Mouse (Mus musculus) telencephalon, adult 2 months (tissue): Measurements from ENCODE around the gene Kcnj9.
A peak's percentile ranks its signal among the peaks of the same experiment; 100 is the strongest.

Source experiments
- DNase-seq: peaks from one replicate; pipeline ENCODE4 v3.0.0-alpha.2; 2011; ENCODE audit warnings: low read depth, low spot score

The Kcnj9 gene

DNA sequence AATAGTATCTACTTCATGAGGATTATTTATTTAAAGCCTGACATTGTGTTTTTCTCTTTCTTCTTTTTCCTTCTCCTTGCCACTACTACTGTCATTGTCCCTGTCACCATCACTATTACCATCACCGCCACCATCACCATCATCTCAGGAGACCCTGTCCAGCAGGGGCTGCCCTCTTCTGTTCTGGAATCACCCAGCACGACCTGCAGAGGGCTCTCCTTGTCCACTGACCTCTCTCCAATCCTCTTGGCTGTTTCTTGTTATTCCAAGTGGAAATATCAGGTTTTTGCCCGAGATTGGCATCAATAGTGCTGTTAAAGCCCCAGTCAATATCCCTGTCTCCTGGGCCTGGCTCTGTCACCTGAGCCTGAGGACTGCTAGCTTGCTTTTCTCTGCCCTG, 4.4 kb upstream of the Kcnj9 start:
- no peak for DNase-seq

- no peak for DNase-seq
These were observed 3.8 kb upstream of the Kcnj9 start for GRCm38 (mm10) chr1:172332925-172333324.

DNA sequence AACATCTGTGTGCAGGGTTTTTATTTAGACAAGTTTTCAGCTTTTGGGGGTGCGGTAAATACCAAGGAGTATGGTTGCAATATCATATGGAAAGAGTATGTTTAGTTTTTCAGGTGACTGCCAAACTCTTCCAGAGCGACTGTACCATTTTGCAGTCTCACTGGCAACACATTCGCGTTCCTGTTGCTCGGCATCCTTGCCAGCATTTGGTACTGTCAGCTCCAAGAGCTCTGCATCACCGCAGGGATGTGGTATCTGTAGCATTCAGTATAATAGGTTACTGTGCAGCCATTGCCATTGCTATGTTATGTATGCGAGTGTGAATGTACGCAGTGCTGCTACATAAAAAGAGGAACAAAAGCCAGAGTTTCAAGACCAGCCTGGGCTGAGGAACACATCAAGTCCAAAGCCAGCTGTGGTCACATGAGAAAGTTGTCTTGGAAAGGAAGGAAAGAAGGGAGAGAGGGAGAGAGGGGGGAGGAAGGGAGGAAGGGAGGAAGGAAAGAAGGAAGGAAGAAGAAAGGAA, 2.4 kb upstream of the Kcnj9 start:
- DNase-seq: no peak

GRCm38 (mm10) chr1:172329616-172330015, 498 bp upstream of the Kcnj9 start:
- DNase-seq: no peak

DNA sequence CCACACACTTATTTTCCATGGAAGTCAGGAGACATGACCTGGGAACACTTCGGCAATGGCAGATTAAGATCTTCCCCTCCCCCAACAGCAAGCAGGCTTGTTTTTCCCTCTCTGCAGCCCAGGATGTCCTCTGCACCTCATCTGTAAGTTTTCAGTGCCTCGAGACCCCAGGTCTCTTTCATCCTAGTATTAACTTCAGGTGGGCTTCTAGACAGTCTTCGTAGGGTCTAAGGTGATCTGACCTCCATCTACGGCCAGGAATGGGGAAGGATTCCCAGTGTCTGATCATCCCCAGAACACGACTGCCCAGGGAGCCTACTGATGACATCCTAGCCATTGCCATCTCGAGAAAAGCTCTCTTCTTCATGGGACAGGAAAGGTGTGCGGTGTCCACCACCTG, 657 bp downstream of the Kcnj9 start:
- DNase-seq: no peak

GRCm38 (mm10) chr1:172328041-172328440, 1.1 kb downstream of the Kcnj9 start:
- no peak for DNase-seq

DNA sequence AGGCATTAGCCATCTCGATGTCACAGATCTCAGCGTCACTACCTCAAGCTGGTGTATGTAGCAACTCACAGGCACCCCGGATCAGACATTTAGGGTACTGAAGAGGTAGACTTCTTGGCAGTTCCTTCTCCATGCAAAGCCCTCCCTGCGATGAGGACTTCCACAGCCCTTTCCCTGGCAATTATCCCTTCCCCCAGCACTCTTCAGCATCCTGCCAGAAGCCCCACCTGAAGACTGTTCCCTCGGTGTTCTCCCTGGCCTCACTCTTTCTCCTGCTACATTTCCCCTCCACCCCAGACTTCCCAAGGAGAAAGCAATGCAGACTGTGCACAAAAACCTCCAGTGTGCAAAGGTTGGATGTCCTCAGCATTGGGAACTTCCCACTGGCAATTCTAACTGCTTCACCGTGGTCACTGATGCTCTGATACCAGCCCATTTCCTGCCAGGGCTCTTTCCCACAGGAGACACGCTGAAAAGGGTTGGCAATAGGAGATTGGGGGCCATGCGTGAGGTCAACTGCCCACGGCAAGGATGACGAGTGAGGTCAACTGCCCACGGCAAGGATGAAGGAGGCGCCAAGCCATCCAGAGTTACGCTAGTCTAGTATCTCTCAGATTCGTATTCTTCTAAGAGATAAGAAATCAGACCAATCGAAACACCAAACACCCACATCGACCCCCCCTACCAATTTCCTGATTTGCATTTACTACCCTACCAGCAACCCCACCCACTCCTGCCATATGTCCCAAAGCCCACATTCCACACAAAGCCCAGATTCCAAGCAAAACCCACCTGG, 1.7 kb downstream of the Kcnj9 start:
- DNase-seq: no peak

DNA sequence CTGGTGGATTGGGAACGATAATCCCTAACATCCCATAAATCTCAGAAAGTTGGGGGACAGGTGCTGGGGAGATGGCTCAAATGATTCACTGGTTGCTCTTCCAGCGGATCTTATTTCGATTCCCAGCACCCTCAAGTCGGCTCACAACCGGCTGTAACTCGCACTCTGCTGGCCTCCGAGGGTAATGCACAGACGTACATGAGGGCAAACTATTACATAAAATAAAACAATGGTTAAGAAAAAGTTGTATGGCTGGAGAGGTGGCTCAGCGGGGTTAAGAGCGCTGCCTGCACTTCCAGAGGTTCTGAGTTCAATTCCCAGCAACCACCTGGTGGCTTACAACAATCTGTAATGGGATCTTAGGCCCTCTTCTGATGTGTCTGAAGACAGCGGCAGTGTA, 2.4 kb downstream of the Kcnj9 start:
- DNase-seq: no peak

GRCm38 (mm10) chr1:172325680-172326535, 3.2 kb downstream of the Kcnj9 start:
- DNase-seq: no peak

GRCm38 (mm10) chr1:172324725-172325124, 4.4 kb downstream of the Kcnj9 start:
- no peak for DNase-seq

- DNase-seq: peak; percentile 91
These were observed 5.2 kb downstream of the Kcnj9 start for GRCm38 (mm10) chr1:172323801-172324359.

DNA sequence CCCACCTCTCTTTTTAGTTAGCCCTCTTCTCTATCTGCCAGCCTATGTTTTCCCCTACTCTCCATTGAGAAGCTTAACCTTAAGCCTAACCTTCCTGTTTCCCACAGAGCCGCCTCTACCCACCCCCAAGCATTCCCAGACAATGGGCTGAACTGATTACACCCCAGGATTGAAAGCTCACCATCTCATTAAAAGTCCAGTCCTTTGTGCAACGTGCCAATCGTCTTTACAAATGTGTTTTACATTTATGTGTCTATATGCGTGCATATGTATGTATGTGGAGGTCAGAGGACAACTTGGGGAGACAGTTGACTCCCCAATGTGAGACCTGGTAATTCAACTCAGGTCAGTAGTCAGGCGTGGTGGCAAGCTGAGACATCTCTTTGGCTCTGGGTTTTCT, 5.8 kb downstream of the Kcnj9 start:
- DNase-seq: no peak

DNA sequence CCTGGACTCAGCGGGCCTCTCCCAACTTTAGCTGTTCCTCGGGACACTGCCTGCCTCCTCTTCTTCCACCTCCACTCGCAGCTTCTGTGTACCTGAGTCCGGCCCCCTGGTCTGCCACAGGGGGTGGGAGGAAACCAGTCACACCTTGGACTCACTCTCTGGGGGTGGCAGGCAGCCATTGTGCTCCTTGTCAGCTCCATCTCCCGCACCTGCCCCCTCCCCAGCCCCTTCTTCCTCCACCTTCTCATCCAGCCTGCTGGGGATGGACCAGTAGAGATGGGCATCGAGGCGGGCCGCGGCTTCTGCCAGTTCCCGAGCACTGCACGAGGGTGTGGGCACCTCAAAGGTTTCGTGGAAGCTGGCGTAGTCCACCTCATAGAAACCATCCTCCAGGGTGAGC, 6.4 kb downstream of the Kcnj9 start:
- no peak for DNase-seq

GRCm38 (mm10) chr1:172319921-172320411, 9.2 kb downstream of the Kcnj9 start:
- DNase-seq: no peak

DNA sequence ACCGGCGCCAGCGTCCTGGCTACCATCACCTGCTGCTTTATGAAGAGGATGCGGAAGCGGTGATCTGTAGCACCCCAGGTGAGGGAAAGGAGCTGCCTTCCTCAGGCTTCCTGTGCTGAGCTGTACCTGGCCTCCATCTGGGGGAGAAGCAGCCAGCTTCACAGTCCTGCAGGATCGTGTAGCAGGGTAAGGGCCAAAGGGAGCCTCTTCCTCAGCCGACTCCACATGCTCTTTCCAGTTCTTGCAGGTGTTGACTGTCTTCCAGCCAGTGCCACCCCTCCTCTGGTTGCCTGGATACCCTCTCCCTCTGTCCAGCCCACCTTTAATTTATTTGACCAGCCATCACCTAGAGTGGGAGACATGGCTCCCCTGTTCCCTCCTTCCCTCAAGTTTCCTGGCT, 9.8 kb downstream of the Kcnj9 start:
- no peak for DNase-seq

DNA sequence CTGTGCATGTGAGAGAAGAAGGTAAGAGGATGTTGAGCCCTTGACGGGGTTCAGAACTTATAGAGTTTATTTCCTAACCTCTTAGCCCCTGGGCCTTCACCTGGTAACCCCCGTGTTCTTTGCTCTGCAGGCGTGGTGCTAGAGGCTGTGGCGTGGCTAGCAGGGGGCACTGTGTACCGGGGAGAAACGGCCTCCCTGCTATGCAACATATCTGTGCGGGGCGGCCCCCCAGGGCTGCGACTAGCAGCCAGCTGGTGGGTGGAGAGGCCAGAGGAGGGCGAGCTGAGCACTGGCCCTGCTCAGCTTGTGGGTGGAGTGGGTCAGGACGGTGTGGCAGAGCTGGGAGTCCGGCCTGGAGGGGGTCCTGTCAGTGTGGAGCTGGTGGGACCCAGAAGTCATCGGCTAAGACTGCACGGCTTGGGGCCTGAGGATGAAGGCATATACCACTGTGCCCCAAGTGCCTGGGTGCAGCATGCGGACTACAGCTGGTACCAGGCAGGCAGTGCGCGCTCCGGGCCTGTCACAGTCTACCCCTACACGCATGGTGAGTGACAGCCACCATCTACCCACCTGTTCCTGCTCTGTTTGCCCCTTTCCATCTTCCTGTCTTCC, 10.6 kb downstream of the Kcnj9 start:
- DNase-seq: no peak

DNA sequence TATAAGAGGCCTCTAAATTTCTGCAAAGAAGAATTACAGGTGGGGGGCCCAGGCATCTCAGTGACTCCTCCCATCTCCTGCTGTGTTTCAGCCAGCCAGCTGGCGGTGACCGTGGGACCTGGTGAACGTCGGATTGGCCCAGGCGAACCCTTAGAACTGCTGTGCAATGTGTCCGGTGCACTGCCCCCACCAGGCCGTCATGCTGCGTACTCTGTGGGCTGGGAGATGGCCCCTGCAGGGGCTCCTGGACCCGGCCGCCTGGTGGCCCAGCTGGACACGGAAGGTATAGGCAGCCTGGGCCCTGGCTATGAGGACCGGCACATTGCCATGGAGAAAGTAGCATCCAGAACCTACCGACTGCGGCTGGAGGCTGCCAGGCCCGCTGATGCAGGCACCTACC, 11.2 kb downstream of the Kcnj9 start:
- DNase-seq: no peak

DNA sequence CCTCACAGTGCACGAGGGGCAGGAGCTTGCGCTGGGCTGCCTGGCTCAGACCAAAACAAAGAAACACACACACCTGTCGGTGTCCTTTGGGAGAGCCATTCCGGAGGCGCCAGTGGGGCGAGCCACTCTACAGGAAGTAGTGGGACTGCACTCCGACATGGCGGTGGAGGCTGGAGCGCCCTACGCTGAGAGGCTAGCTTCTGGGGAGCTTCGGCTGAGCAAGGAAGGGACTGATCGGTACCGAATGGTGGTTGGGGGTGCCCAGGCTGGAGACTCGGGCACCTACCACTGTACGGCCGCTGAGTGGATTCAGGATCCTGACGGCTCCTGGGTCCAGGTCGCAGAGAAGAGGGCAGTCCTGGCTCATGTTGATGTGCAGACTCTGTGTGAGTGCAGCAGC, 11.7 kb downstream of the Kcnj9 start:
- DNase-seq: no peak

GRCm38 (mm10) chr1:172314911-172315310, 14.2 kb downstream of the Kcnj9 start:
- DNase-seq: no peak

DNA sequence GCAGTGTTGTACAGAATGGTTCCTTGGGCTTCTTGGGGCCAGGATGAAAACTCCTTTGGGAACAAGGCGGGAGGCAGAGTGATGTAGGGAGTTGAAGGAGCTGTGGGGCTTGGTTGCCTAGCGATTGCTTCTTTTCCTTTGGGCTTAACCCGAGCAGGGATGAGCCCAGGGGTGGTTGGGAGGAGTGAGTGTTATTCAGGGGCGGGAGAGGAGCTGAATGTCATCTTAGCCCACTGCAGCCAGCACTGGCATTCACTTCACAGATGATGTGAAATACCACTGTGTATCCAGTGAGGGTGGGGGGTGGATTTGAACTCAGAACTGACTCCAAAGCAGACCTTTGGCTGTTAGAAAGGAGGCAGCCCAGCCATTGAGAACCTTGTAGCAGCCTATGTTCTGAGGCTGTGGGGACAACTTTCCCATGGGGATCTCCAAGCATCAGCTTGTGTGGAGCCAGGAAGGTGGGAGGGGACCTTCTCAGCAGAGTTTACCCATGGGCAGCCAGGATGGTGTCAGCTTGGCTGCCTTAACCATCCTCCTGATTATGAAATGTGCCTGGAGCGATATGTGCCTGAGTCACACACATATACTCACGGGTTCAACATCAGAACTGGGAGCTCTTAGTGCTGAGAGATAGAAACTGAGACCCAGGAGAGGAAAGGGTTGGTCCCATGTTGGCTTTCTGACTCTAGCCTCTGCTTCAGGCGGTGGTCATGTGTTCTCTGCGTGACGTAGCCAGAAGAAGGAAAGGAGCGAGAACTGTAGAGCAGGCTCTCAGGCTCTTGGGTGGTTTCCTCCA, 15.3 kb downstream of the Kcnj9 start:
- no peak for DNase-seq
